In genomic region chrX:137049425-137050225, GRCm38 (mm10) we compare ENCODE assay signal across 8 mouse cellular contexts. TPM values are rescaled to one million over a fixed set of nuclear protein-coding genes. Genes with fewer than 3 reads are reported as not detected.
DNase-seq lines count a peak whose midpoint lies in the region; ATAC-seq lines count a peak whose summit lies in the region.

Fam199x (plus strand) TSS chrX:137049594.

- peak; percentile 35 to 72 for DNase-seq in cerebellum, postnatal 4 days (ENCODE audit: low spot score in 2 of 2)
- peak; percentile 72 for DNase-seq in gastrocnemius, adult 18-20 months (ENCODE audit: low spot score)
- DNase-seq in left cerebral cortex, postnatal 14 days (ENCODE audit: low spot score in 2 of 2), result peak; percentile 52 to 60
- DNase-seq in right cerebral cortex, postnatal 14 days, result peak; percentile 70
- DNase-seq in urinary bladder, postnatal 36 days (ENCODE audit: low spot score in 2 of 2), result peak; percentile 56 to 79

- H3K9ac ChIP-seq in hindbrain, embryonic 16.5 days (ENCODE audit: low read depth, low read length), result peak within 1 kb of the TSS; percentile 73

- peak within 1 kb of the TSS; percentile 63 for H3K4me2 ChIP-seq in hindbrain, embryonic 16.5 days (ENCODE audit: low read length)

- H3K4me1 ChIP-seq in hindbrain, embryonic 16.5 days (ENCODE audit: control insufficient read depth, insufficient read depth, low read depth, low read length), result no peaks in the 10 kb centered on the region; the same call in 1 of the 2 replicates

- H3K27ac ChIP-seq in hindbrain, embryonic 16.5 days (ENCODE audit: low read depth, low read length), result peak within 1 kb of the TSS; percentile 56; the same call in 1 of the 2 replicates

- intact Hi-C loops in left cerebral cortex, postnatal 14 days (cut with DNase I), result no loop called here

- no peaks in the 10 kb centered on the region for H3K36me3 ChIP-seq in hindbrain, embryonic 16.5 days (ENCODE audit: control insufficient read depth, insufficient read depth, low read length)

- ATAC-seq in activated CD4-positive, CD25-positive, alpha-beta regulatory T cell, adult 4 months, result peak; percentile 96
- ATAC-seq in hindbrain, embryonic 16.5 days, result peak; percentile 97
- peak; percentile 100 for ATAC-seq in megakaryocyte-erythroid progenitor cell, adult 5-6 weeks (replicated peaks; ENCODE audit: low FRiP score, low TSS enrichment, poor library complexity, severe bottlenecking)

- H3K4me3 ChIP-seq in hindbrain, embryonic 16.5 days (ENCODE audit: low read length), result peak within 1 kb of the TSS; percentile 68

- 13% methylated on average over 46 of the region's 62 CpGs for WGBS in hindbrain, embryonic 16.5 days

- H3K9me3 ChIP-seq in hindbrain, embryonic 16.5 days (ENCODE audit: control insufficient read depth, low read length), result no peaks in the 10 kb centered on the region

- H3K27me3 ChIP-seq in hindbrain, embryonic 16.5 days (replicated peaks; ENCODE audit: control insufficient read depth, insufficient read depth, low read length), result no peaks in the 10 kb centered on the region

RNA-seq across cellular contexts. Expression of gene Fam199x, which starts in this region (rescaled TPM):
- 1 to 10 TPM; 3.3 to 4.4 TPM for polyA plus RNA-seq in activated CD4-positive, CD25-positive, alpha-beta regulatory T cell, adult 4 months (2017; shearing (Covaris generic))
- total RNA-seq in gastrocnemius, adult 18-20 months (2021), result 1 to 10 TPM; 3.7 to 5.5 TPM
- polyA plus RNA-seq in hindbrain, embryonic 16.5 days (2015; fragmentation: Nextera tagmentation; extraction: Ambion mirVana), result 6.9 and 8.2 TPM in 2 replicates
- 1 to 10 TPM; 8.1 to 9.3 TPM for total RNA-seq in left cerebral cortex, postnatal 14 days (2021)
- total RNA-seq in megakaryocyte-erythroid progenitor cell, adult 5-6 weeks (2014; fragmentation: Nextera tagmentation), result 3.4 and 5.5 TPM in 2 replicates
- total RNA-seq in megakaryocyte-erythroid progenitor cell, adult 5-6 weeks (2017), result 7.1 and 10.6 TPM in 2 replicates

Comparison
In these comparisons a context has a peak if more than half of its experiments do, and no peak if none do; other contexts are left out.
1. Peak in every context shown above with its lines: DNase-seq, ATAC-seq, H3K4me3 ChIP-seq and H3K27ac ChIP-seq.